In the genomic region with DNA sequence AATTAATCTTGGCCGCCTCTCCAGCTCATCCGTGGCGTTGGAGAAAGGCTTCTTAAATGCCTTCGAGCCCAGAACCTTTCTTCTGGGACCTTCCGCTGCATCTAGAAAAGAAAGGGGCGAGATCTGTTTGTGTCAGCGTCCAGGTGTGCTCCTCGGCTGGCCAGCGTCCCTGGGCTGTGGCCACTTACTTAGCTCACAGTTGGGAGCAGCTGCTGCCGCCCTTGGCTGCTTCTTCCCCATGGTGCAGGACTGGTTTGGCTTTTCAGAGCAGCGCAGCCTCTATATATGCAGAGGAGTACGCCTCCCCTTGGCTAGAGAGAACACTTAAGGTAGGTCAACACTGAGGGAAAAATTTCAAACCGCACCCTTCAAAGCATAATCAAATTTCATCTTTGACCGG, we compare ENCODE assay signal across 8 mouse cellular contexts. TPM values are rescaled to one million over a fixed set of nuclear protein-coding genes. Genes with fewer than 3 reads are reported as not detected.
DNase-seq lines count a peak whose midpoint lies in the region; ATAC-seq lines count a peak whose summit lies in the region.

No protein-coding gene starts in this region.

- no peaks in the 10 kb centered on the region for H3K9me3 ChIP-seq in heart, embryonic 12.5 days (replicated peaks)
- no peaks in the 10 kb centered on the region for H3K9me3 ChIP-seq in neural tube, embryonic 14.5 days (ENCODE audit: control insufficient read depth, low read length)

- H3K27ac ChIP-seq in heart, embryonic 12.5 days (ENCODE audit: poor library complexity, severe bottlenecking) = no peak overlapping the region
- H3K27ac ChIP-seq in neural tube, embryonic 14.5 days (ENCODE audit: low read depth, low read length) = no peak overlapping the region

- H3K4me3 ChIP-seq in heart, embryonic 12.5 days = peak overlapping the region; percentile 86
- H3K4me3 ChIP-seq in neural tube, embryonic 14.5 days (ENCODE audit: low read depth, low read length) = no peak overlapping the region; the same call in 1 of the 2 replicates

- intact Hi-C loops in heart, postnatal 25 days (cut with DNase I) = loop anchor here (5.0 kb wide), 1 partner anchor 33 kb away; no protein-coding TSS in a partner anchor

- peak overlapping the region; percentile 70 for H3K9ac ChIP-seq in heart, embryonic 12.5 days
- no peak overlapping the region for H3K9ac ChIP-seq in neural tube, embryonic 14.5 days (replicated peaks; ENCODE audit: low read depth, low read length)

- peaks cover 43% of the 10 kb centered on the region for H3K4me1 ChIP-seq in heart, embryonic 12.5 days (replicated peaks)
- H3K4me1 ChIP-seq in neural tube, embryonic 14.5 days (ENCODE audit: control insufficient read depth, insufficient read depth, low read length) = peaks cover 17% of the 10 kb centered on the region

- no peak for DNase-seq in heart, postnatal 25 days (ENCODE audit: low spot score)
- peak; percentile 34 for DNase-seq in embryo, embryonic 9.5 days (ENCODE audit: extremely low spot score)
- DNase-seq in lung, adult 18-20 months = peak; percentile 69 to 79
- no peak for DNase-seq in layer of hippocampus, adult 9-11 months
- DNase-seq in right cerebral cortex, postnatal 14 days = no peak

- H3K27me3 ChIP-seq in heart, embryonic 12.5 days (replicated peaks) = peaks cover 21% of the 10 kb centered on the region
- peaks cover 10% of the 10 kb centered on the region for H3K27me3 ChIP-seq in neural tube, embryonic 14.5 days (ENCODE audit: control insufficient read depth, insufficient read depth, low read length)

- 5% methylated on average over 14 of the region's 14 CpGs for WGBS in heart, embryonic 12.5 days
- WGBS in neural tube, embryonic 14.5 days = 4% methylated on average over 14 of the region's 14 CpGs

- no peak for ATAC-seq in heart, embryonic 12.5 days (ENCODE audit: insufficient number of reproducible peaks, low FRiP score)
- peak; percentile 5 for ATAC-seq in inflammation-experienced regulatory T-cells, adult 6 months
- no peak for ATAC-seq in neural tube, embryonic 14.5 days (ENCODE audit: low read depth)

- H3K4me2 ChIP-seq in heart, embryonic 12.5 days = peak overlapping the region; percentile 98
- peak overlapping the region; percentile 78 for H3K4me2 ChIP-seq in neural tube, embryonic 14.5 days (ENCODE audit: low read depth, low read length)

- H3K36me3 ChIP-seq in heart, embryonic 12.5 days = no peaks in the 10 kb centered on the region
- H3K36me3 ChIP-seq in neural tube, embryonic 14.5 days (ENCODE audit: control insufficient read depth, insufficient read depth, low read length) = no peaks in the 10 kb centered on the region

RNA-seq across cellular contexts. Expression of a gene that starts 1.0 kb away (rescaled TPM):
- polyA plus RNA-seq in heart, embryonic 12.5 days (2016; fragmentation: Nextera tagmentation; extraction: Ambion mirVana) = 15.5 and 20.8 TPM in 2 replicates
- total RNA-seq in heart, postnatal 25 days (2021) = 10 to 100 TPM; 52.6 to 56.9 TPM
- polyA plus RNA-seq in inflammation-experienced regulatory T-cells, adult 6 months (2017; shearing (Covaris generic)) = 10 to 100 TPM; 20.5 to 30.5 (median 26.7) TPM
- 20.5 and 21.4 TPM in 2 replicates for polyA plus RNA-seq in neural tube, embryonic 14.5 days (2014; fragmentation: Nextera tagmentation; extraction: Ambion mirVana)

RNA-seq across cellular contexts. Expression of a gene that starts 2.0 kb away (rescaled TPM):
- polyA plus RNA-seq in heart, embryonic 12.5 days (2016; fragmentation: Nextera tagmentation; extraction: Ambion mirVana) = 0.12 TPM in 1 of 2 replicates, not detected in the other
- total RNA-seq in heart, postnatal 25 days (2021) = not detected
- under 1 TPM in 2 of 3 experiments, not detected in 1; 0.26 to 0.49 TPM for polyA plus RNA-seq in inflammation-experienced regulatory T-cells, adult 6 months (2017; shearing (Covaris generic))
- not detected in 2 replicates for polyA plus RNA-seq in neural tube, embryonic 14.5 days (2014; fragmentation: Nextera tagmentation; extraction: Ambion mirVana)

RNA-seq across cellular contexts. Expression of a gene that starts 44.9 kb away (rescaled TPM):
- 17.7 and 19.4 TPM in 2 replicates for polyA plus RNA-seq in heart, embryonic 12.5 days (2016; fragmentation: Nextera tagmentation; extraction: Ambion mirVana)
- total RNA-seq in heart, postnatal 25 days (2021) = 10 to 100 TPM; 13.6 to 14.6 TPM
- 10 to 100 TPM; 24.6 to 58.8 (median 54.5) TPM for polyA plus RNA-seq in inflammation-experienced regulatory T-cells, adult 6 months (2017; shearing (Covaris generic))
- 56.7 and 62.5 TPM in 2 replicates for polyA plus RNA-seq in neural tube, embryonic 14.5 days (2014; fragmentation: Nextera tagmentation; extraction: Ambion mirVana)

RNA-seq across cellular contexts. Expression of a gene that starts 59.6 kb away (rescaled TPM):
- not detected in 2 replicates for polyA plus RNA-seq in heart, embryonic 12.5 days (2016; fragmentation: Nextera tagmentation; extraction: Ambion mirVana)
- total RNA-seq in heart, postnatal 25 days (2021) = not detected
- polyA plus RNA-seq in inflammation-experienced regulatory T-cells, adult 6 months (2017; shearing (Covaris generic)) = not detected
- 1.8 TPM in 1 of 2 replicates, not detected in the other for polyA plus RNA-seq in neural tube, embryonic 14.5 days (2014; fragmentation: Nextera tagmentation; extraction: Ambion mirVana)

Comparison
In these comparisons a context has a peak if more than half of its experiments do, and no peak if none do; other contexts are left out.
1. DNase-seq: peak in embryo, embryonic 9.5 days (single experiment) and lung, adult 18-20 months (2 of 2); none in heart, postnatal 25 days (single experiment), layer of hippocampus, adult 9-11 months (single experiment) and right cerebral cortex, postnatal 14 days (single experiment).